Mouse (Mus musculus): Measurements from ENCODE around the gene Trim27.

DNA sequence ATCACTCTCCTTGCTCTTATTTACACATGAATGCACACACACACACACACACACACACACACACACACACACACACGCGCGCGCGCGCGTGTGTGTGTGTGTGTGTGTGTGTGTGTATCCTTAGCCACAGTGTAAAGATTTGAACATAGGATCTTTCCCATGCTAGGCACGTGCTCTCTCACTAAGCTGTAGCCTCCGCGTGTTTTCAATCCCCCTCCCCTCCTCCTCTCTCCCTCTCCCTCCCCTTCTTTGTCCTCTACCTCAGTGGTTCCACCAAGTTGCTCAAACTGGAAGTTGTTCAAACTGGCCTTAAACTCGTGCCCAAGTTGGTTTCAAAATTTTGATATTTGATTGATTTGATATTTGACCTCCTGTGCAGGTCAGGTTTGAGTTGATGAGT, 2.5 kb upstream of the Trim27 start:
- no peak for TF ChIP-seq CTCF (IDR thresholded peaks at IDR 0.05; ENCODE audit: low read depth, low read length)
- TF ChIP-seq POLR2A (IDR thresholded peaks at IDR 0.05; ENCODE audit: insufficient read depth, low read length) = no peak
- no peak for TF ChIP-seq EP300 (IDR thresholded peaks at IDR 0.05; ENCODE audit: insufficient read depth, low read depth, low read length)
